Mouse (Mus musculus): ENCODE data around the gene Cep70.

DNA sequence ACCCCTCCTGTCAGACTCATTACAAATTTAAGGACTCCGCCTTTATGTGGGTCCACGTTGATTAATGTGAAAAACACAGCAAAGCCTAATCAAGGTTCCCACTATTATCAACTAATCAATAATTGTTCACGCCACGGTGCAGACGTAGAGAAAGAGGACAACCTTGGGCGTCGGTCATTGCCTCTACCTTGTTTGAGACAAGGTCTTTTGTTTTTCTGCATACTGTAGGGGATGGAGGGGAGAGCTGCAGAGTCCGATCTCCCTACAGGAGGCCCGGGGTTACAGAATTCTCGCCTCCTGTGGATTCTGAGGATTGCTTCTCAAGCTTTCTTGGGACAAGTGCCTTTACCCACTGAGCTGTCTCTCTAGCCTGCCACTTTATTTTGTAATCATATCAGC, 727 bp downstream of the Cep70 start:
- no peak for TF ChIP-seq CTCF (IDR thresholded peaks at IDR 0.05; ENCODE audit: control insufficient read depth, insufficient read depth, insufficient replicate concordance, low read depth, low read length)
- no peak for TF ChIP-seq POLR2A (IDR thresholded peaks at IDR 0.05; ENCODE audit: control insufficient read depth, low read depth, low read length)

All from testis, adult 2 months (tissue).